Comparison of ENCODE assay signal across 13 mouse cellular contexts in the genomic region with DNA sequence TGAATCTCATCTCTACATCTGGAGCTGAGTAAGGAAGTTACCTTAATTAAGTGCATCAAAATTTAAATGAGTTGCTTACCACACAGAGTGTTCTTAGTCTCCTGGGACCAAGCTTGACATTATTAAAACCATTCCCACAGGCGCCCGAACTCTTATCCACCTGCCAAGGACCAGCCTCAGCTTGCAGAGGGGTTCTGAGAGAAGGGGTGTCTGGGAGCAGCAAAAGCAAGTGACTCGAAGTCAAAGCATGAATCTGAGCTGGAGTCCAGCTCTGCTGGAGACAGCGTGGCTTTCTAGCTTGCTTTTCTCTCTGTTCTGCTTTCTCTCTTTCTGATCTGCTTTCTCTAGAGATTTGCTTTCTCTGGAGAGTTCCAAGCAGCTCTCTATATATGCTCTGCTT.
"Had no signal": no experiment of that assay in that cellular context is flagged by ENCODE, and none has a peak within 500 bp of the region (broad histone marks: within the 10 kb centered on the region; RNA-seq: fewer than 3 reads in every experiment).

No protein-coding gene starts in this region.

- ATAC-seq: midbrain, embryonic 15.5 days had no signal

- H3K4me3 ChIP-seq: liver, embryonic 13.5 days; midbrain, embryonic 12.5 days; midbrain, embryonic 15.5 days; neural tube, embryonic 13.5 days had no signal

- H3K9me3 ChIP-seq: liver, embryonic 13.5 days; midbrain, embryonic 12.5 days; midbrain, embryonic 15.5 days; neural tube, embryonic 13.5 days had no signal

- DNase-seq: kidney, adult 9 months; kidney, postnatal 14 days; kidney, postnatal 4 days; left cerebral cortex, postnatal 4 days; liver, embryonic 13.5 days; lung, adult 2 months; lung, postnatal 14 days; thymus, adult 18-20 months; thymus, postnatal 36 days had no signal

- H3K4me2 ChIP-seq: liver, embryonic 13.5 days; midbrain, embryonic 12.5 days; midbrain, embryonic 15.5 days; neural tube, embryonic 13.5 days had no signal

- H3K9ac ChIP-seq: liver, embryonic 13.5 days; midbrain, embryonic 12.5 days; midbrain, embryonic 15.5 days; neural tube, embryonic 13.5 days had no signal

- H3K27ac ChIP-seq: liver, embryonic 13.5 days; macrophage; midbrain, embryonic 12.5 days; midbrain, embryonic 15.5 days; neural tube, embryonic 13.5 days had no signal

- H3K36me3 ChIP-seq: liver, embryonic 13.5 days; midbrain, embryonic 12.5 days; midbrain, embryonic 15.5 days; neural tube, embryonic 13.5 days had no signal

- H3K4me1 ChIP-seq: liver, embryonic 13.5 days; midbrain, embryonic 12.5 days; midbrain, embryonic 15.5 days; neural tube, embryonic 13.5 days had no signal

- H3K27me3 ChIP-seq: liver, embryonic 13.5 days; midbrain, embryonic 12.5 days; midbrain, embryonic 15.5 days; neural tube, embryonic 13.5 days had no signal
